Mouse (Mus musculus) small intestine, adult 2 months (tissue): ENCODE measurements around the gene Tnfsf11. TPM values are rescaled to one million over a fixed set of nuclear protein-coding genes. Genes with fewer than 3 reads are reported as not detected.

Experiments
- H3K27ac ChIP-seq: fragments of 200-500 bp; 2 replicates; pipeline ENCODE4 v1.5.1; 2012; ENCODE audit warnings: low read depth, low read length, control low read depth, inconsistent platforms; ENCODE audit not compliant: insufficient read depth
- H3K27me3 ChIP-seq: fragments of 200-500 bp; 2 replicates; pipeline ENCODE4 v1.6.1; 2012; ENCODE audit warnings: mild to moderate bottlenecking, moderate library complexity, low read length, inconsistent platforms; ENCODE audit not compliant: control insufficient read depth, insufficient read depth
- H3K36me3 ChIP-seq: fragments of 200-500 bp; 2 replicates; pipeline ENCODE4 v1.6.1; 2012; ENCODE audit warnings: mild to moderate bottlenecking, low read length, control low read depth, inconsistent platforms; ENCODE audit not compliant: control insufficient read depth, insufficient read depth
- H3K4me1 ChIP-seq: fragments of 200-500 bp; 2 replicates; pipeline ENCODE4 v1.6.1; 2012; ENCODE audit warnings: low read length, inconsistent platforms, mixed read lengths; ENCODE audit not compliant: control insufficient read depth, insufficient read depth, insufficient read length
- H3K4me3 ChIP-seq: fragments of 200-500 bp; 2 replicates; pipeline ENCODE4 v1.5.1; 2012; ENCODE audit warnings: low read depth, mild to moderate bottlenecking, control low read depth, inconsistent platforms, low read length, moderate library complexity
- CTCF ChIP-seq: fragments of 200-500 bp; IDR thresholded peaks from 2 replicates; pipeline ENCODE4 v1.5.1; 2012; ENCODE audit warnings: low read depth, mild to moderate bottlenecking, control low read depth, inconsistent platforms, low read length, moderate library complexity, mixed read lengths; ENCODE audit not compliant: insufficient replicate concordance, insufficient read length; ENCODE audit errors: extremely low read depth
- POLR2A ChIP-seq: fragments of 200-500 bp; IDR thresholded peaks from 2 replicates; pipeline ENCODE4 v1.6.1; 2012; ENCODE audit warnings: low read depth, mild to moderate bottlenecking, control low read depth, inconsistent platforms, low read length, moderate library complexity
- WGBS: fragments of 180-500 bp; shearing (Covaris S2); methylation state at CpG from one replicate; pipeline ENCODE4 v1.1.7; 2018; 5-methylcytosine and 5-hydroxymethylcytosine counted together
- polyA plus RNA-seq: library from polyadenylated mRNA; depleted of rRNA; stranded (reverse); fragments of >200 nt; gene quantifications from 2 replicates; pipeline ENCODE4 v1.2.3, GENCODE M21; 2012

Gene Tnfsf11
- polyA plus RNA-seq, 1 experiment: 0.38 TPM

- 77% methylated on average over 6 of the region's 6 CpGs for WGBS
- Histone ChIP-seq H3K4me1 (no peaks in the 10 kb centered on the region), H3K27me3 (no peaks in the 10 kb centered on the region), H3K4me3 (no peak overlapping the region), H3K36me3 (no peaks in the 10 kb centered on the region), H3K27ac (no peak overlapping the region)
- no peak for TF ChIP-seq POLR2A
- TF ChIP-seq CTCF: no peak
Observed at GRCm38 (mm10) chr14:78320248-78320647, 12.4 kb upstream of the Tnfsf11 start.

GRCm38 (mm10) chr14:78319580-78319979 is 11.7 kb upstream of the Tnfsf11 start:
- TF ChIP-seq CTCF (no peak), POLR2A (no peak)
- no peaks in the 10 kb centered on the region for H3K4me1 ChIP-seq
- no peaks in the 10 kb centered on the region for H3K36me3 ChIP-seq
- no peaks in the 10 kb centered on the region for H3K27me3 ChIP-seq
- H3K4me3 ChIP-seq: no peak overlapping the region
- WGBS: 51% methylated on average over 5 of the region's 5 CpGs
- no peak overlapping the region for H3K27ac ChIP-seq

GRCm38 (mm10) chr14:78319000-78319399 is 11.2 kb upstream of the Tnfsf11 start:
- Histone ChIP-seq H3K4me3 (no peak overlapping the region), H3K4me1 (no peaks in the 10 kb centered on the region), H3K36me3 (no peaks in the 10 kb centered on the region), H3K27me3 (no peaks in the 10 kb centered on the region), H3K27ac (no peak overlapping the region)
- WGBS: 71% methylated on average over 3 of the region's 3 CpGs
- TF ChIP-seq CTCF (no peak), POLR2A (no peak)

GRCm38 (mm10) chr14:78317623-78318022 is 9.8 kb upstream of the Tnfsf11 start:
- no peak overlapping the region for H3K27ac ChIP-seq
- H3K36me3 ChIP-seq: no peaks in the 10 kb centered on the region
- H3K4me1 ChIP-seq: no peaks in the 10 kb centered on the region
- whole genome bisulfite sequencing: 57% methylated on average over 5 of the region's 5 CpGs
- no peaks in the 10 kb centered on the region for H3K27me3 ChIP-seq
- no peak for TF ChIP-seq CTCF
- no peak for TF ChIP-seq POLR2A
- H3K4me3 ChIP-seq: no peak overlapping the region

GRCm38 (mm10) chr14:78300914-78301313 is 6.9 kb downstream of the Tnfsf11 start:
- Histone ChIP-seq H3K4me1 (no peaks in the 10 kb centered on the region), H3K27ac (no peak overlapping the region), H3K4me3 (no peak overlapping the region), H3K36me3 (no peaks in the 10 kb centered on the region), H3K27me3 (no peaks in the 10 kb centered on the region)
- TF ChIP-seq POLR2A: no peak
- TF ChIP-seq CTCF: no peak
- WGBS: 77% methylated on average over 3 of the region's 3 CpGs

GRCm38 (mm10) chr14:78292687-78293086 is 15.2 kb downstream of the Tnfsf11 start:
- WGBS: 60% methylated on average over 7 of the region's 7 CpGs
- H3K27me3 ChIP-seq: no peaks in the 10 kb centered on the region
- H3K27ac ChIP-seq: no peak overlapping the region
- no peak overlapping the region for H3K4me3 ChIP-seq
- H3K4me1 ChIP-seq: no peaks in the 10 kb centered on the region
- TF ChIP-seq POLR2A (no peak), CTCF (no peak)
- no peaks in the 10 kb centered on the region for H3K36me3 ChIP-seq

- H3K4me3 ChIP-seq: no peak overlapping the region
- TF ChIP-seq POLR2A (no peak), CTCF (no peak)
- no peak overlapping the region for H3K27ac ChIP-seq
- no peaks in the 10 kb centered on the region for H3K4me1 ChIP-seq
- no peaks in the 10 kb centered on the region for H3K36me3 ChIP-seq
- no peaks in the 10 kb centered on the region for H3K27me3 ChIP-seq
- 72% methylated on average over 9 of the region's 9 CpGs for WGBS
Observed at GRCm38 (mm10) chr14:78289912-78290523, 17.8 kb downstream of the Tnfsf11 start.

GRCm38 (mm10) chr14:78288903-78289302 is 18.9 kb downstream of the Tnfsf11 start:
- Histone ChIP-seq H3K4me3 (no peak overlapping the region), H3K4me1 (no peaks in the 10 kb centered on the region), H3K27ac (no peak overlapping the region), H3K36me3 (no peaks in the 10 kb centered on the region), H3K27me3 (no peaks in the 10 kb centered on the region)
- 45% methylated on average over 5 of the region's 5 CpGs for WGBS
- TF ChIP-seq POLR2A: no peak
- TF ChIP-seq CTCF: no peak
